Mouse (Mus musculus): ENCODE data around the gene Gm28047.
"Not testable (repeated sequence)": the region's sequence is repeated elsewhere in the genome, so short reads cannot be mapped to it uniquely, and the experiment has no call there.

Gene Gm28047

GRCm38 (mm10) chr15:102619486-102619885 is 5.4 kb downstream of the Gm28047 start:
- DNase-seq (ENCODE audit: low spot score): no peak

GRCm38 (mm10) chr15:102617654-102618053 is 7.2 kb downstream of the Gm28047 start:
- DNase-seq (ENCODE audit: low spot score): no peak

GRCm38 (mm10) chr15:102616174-102616573 is 8.7 kb downstream of the Gm28047 start:
- DNase-seq (ENCODE audit: low spot score): no peak

- DNase-seq (ENCODE audit: low spot score): no peak
Measured at GRCm38 (mm10) chr15:102614224-102614623, 10.6 kb downstream of the Gm28047 start.

- DNase-seq (ENCODE audit: low spot score): no peak
Measured at GRCm38 (mm10) chr15:102612966-102613365, 11.9 kb downstream of the Gm28047 start.

GRCm38 (mm10) chr15:102608586-102608985 is 16.3 kb downstream of the Gm28047 start:
- not testable (repeated sequence) for DNase-seq (ENCODE audit: low spot score)

GRCm38 (mm10) chr15:102593996-102594656 is 30.7 kb downstream of the Gm28047 start:
- DNase-seq (ENCODE audit: low spot score): no peak

- no peak for DNase-seq (ENCODE audit: low spot score)
Measured at GRCm38 (mm10) chr15:102592674-102593073, 32.2 kb downstream of the Gm28047 start.

- DNase-seq (ENCODE audit: low spot score): no peak
Measured at GRCm38 (mm10) chr15:102590567-102590966, 34.3 kb downstream of the Gm28047 start.

GRCm38 (mm10) chr15:102589826-102590225 is 35.0 kb downstream of the Gm28047 start:
- DNase-seq (ENCODE audit: low spot score): no peak

GRCm38 (mm10) chr15:102585501-102585900 is 39.4 kb downstream of the Gm28047 start:
- DNase-seq (ENCODE audit: low spot score): no peak

- no peak for DNase-seq (ENCODE audit: low spot score)
Measured at GRCm38 (mm10) chr15:102583708-102584383, 41.0 kb downstream of the Gm28047 start.

- DNase-seq (ENCODE audit: low spot score): no peak
Measured at GRCm38 (mm10) chr15:102581205-102581604, 43.7 kb downstream of the Gm28047 start.

GRCm38 (mm10) chr15:102578351-102578750 is 46.5 kb downstream of the Gm28047 start:
- no peak for DNase-seq (ENCODE audit: low spot score)

GRCm38 (mm10) chr15:102576972-102577371 is 47.9 kb downstream of the Gm28047 start:
- no peak for DNase-seq (ENCODE audit: low spot score)

GRCm38 (mm10) chr15:102572081-102572480 is 52.8 kb downstream of the Gm28047 start:
- DNase-seq (ENCODE audit: low spot score): no peak

GRCm38 (mm10) chr15:102567849-102568248 is 57.0 kb downstream of the Gm28047 start:
- no peak for DNase-seq (ENCODE audit: low spot score)

GRCm38 (mm10) chr15:102563681-102564080 is 61.2 kb downstream of the Gm28047 start:
- no peak for DNase-seq (ENCODE audit: low spot score)

- no peak for DNase-seq (ENCODE audit: low spot score)
Measured at GRCm38 (mm10) chr15:102563061-102563460, 61.8 kb downstream of the Gm28047 start.

GRCm38 (mm10) chr15:102562491-102562890 is 62.4 kb downstream of the Gm28047 start:
- DNase-seq (ENCODE audit: low spot score): no peak

- DNase-seq (ENCODE audit: low spot score): no peak
Measured at GRCm38 (mm10) chr15:102557580-102557979, 67.3 kb downstream of the Gm28047 start.

GRCm38 (mm10) chr15:102555581-102555980 is 69.3 kb downstream of the Gm28047 start:
- DNase-seq (ENCODE audit: low spot score): no peak

GRCm38 (mm10) chr15:102552599-102552998 is 72.3 kb downstream of the Gm28047 start:
- DNase-seq (ENCODE audit: low spot score): no peak

- no peak for DNase-seq (ENCODE audit: low spot score)
Measured at GRCm38 (mm10) chr15:102547478-102547877, 77.4 kb downstream of the Gm28047 start.
